Mouse (Mus musculus) thymus, adult 2 months (tissue): ENCODE measurements at regions not wholly inside any gene's neighbourhood (a gene's known extent, or its start where the extent isn't known, plus 50 kb on each side); places are given as distances from the start of the nearest gene placed in this dataset.

Experiments
- CTCF ChIP-seq: fragments of 200-500 bp; IDR thresholded peaks from 2 replicates; pipeline ENCODE4 v1.5.1; 2012; ENCODE audit warnings: mild to moderate bottlenecking, control low read depth, low read length, moderate library complexity, borderline replicate concordance; ENCODE audit not compliant: control insufficient read depth, poor library complexity, insufficient read depth; ENCODE audit errors: extremely low read depth
- POLR2A ChIP-seq: fragments of 200-500 bp; IDR thresholded peaks from 2 replicates; pipeline ENCODE4 v1.6.1; 2012; ENCODE audit warnings: mild to moderate bottlenecking, low read length, control low read depth, moderate library complexity; ENCODE audit not compliant: control insufficient read depth, poor library complexity, insufficient read depth; ENCODE audit errors: extremely low read depth

GRCm38 (mm10) chr11:19616520-19616919, 307.7 kb upstream of the Spred2 start:
- no peak for TF ChIP-seq CTCF
- TF ChIP-seq POLR2A = no peak
